Mouse (Mus musculus) bone marrow, adult 2 months (tissue): ENCODE measurements around the gene Prss2.

ENCODE experiments used
- CTCF ChIP-seq: fragments of 200-500 bp; IDR thresholded peaks from 2 replicates; pipeline ENCODE4 v1.5.1; 2011; ENCODE audit warnings: low read length, control low read depth; ENCODE audit not compliant: control insufficient read depth, insufficient read depth
- POLR2A ChIP-seq: fragments of 200-500 bp; IDR thresholded peaks from 2 replicates; pipeline ENCODE4 v1.6.1; 2011; ENCODE audit warnings: low read depth, mild to moderate bottlenecking, control low read depth, low read length, borderline replicate concordance; ENCODE audit not compliant: control insufficient read depth

- TF ChIP-seq POLR2A (no peak), CTCF (no peak)
Observed at GRCm38 (mm10) chr6:41541746-41542145, 20.2 kb downstream of the Prss2 start.
